Mouse (Mus musculus) olfactory bulb, adult 2 months (tissue): ENCODE results near the gene Zmpste24.

ENCODE experiments used
- CTCF ChIP-seq: fragments of 200-500 bp; IDR thresholded peaks from 2 replicates; pipeline ENCODE4 v1.5.1; 2012; ENCODE audit warnings: low read depth, mild to moderate bottlenecking, low read length, moderate library complexity; ENCODE audit not compliant: insufficient read depth
- POLR2A ChIP-seq: fragments of 200-500 bp; IDR thresholded peaks from 2 replicates; pipeline ENCODE4 v1.6.1; 2012; ENCODE audit warnings: mild to moderate bottlenecking, low read depth, low read length, moderate library complexity; ENCODE audit not compliant: insufficient read depth

GRCm38 (mm10) chr4:121057032-121057431, 41.0 kb downstream of the Zmpste24 start:
- TF ChIP-seq CTCF (no peak), POLR2A (no peak)
